Mouse (Mus musculus) spleen, postnatal 36 days (tissue): ENCODE data around the gene Acsl1.

Source experiments
- DNase-seq, 2 experiments: peaks; one replicate each; pipeline ENCODE4 v3.0.0; 2022; ENCODE audit warnings: low spot score in 2 of 2, mixed read lengths in 1 of 2

Gene Acsl1

DNA sequence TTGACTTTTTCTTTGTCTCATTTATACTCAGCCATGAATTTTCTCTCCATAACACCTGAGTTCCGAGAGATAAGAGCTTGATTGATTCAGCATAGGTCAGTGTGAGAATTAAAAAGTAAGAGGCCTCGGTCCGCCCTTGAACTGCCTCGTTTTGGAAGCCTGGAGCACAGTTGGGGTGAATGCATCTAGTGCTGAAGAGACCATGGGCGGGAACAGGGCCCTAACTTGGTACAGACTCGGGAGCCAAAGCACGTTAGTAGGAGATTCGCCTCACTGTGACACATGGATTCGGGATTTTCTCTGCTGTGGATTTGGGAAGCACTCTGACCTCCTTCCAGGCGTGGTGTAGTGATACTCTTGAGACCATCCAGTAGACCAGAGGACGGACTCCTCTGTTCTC is 4.6 kb downstream of the Acsl1 start:
- no peak for DNase-seq

DNA sequence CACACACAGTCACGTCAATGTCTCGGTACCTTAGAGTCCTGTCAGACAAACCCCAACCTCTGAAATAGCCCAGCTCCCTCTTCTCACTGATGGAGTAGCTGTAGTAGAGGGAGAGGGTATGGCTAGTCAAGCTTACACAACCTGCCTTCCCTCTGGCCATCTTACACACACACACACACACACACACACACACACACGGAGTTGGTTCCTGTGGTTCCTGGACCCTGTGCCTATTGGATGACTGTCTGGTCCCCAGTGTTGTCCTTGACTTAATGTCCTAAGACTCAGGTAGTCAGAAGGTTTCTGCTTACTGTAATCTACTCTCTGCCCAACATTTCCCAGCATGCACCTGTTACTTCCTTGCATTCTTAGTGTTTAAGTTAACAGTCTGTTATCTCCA is 5.1 kb downstream of the Acsl1 start:
- no peak for DNase-seq

DNA sequence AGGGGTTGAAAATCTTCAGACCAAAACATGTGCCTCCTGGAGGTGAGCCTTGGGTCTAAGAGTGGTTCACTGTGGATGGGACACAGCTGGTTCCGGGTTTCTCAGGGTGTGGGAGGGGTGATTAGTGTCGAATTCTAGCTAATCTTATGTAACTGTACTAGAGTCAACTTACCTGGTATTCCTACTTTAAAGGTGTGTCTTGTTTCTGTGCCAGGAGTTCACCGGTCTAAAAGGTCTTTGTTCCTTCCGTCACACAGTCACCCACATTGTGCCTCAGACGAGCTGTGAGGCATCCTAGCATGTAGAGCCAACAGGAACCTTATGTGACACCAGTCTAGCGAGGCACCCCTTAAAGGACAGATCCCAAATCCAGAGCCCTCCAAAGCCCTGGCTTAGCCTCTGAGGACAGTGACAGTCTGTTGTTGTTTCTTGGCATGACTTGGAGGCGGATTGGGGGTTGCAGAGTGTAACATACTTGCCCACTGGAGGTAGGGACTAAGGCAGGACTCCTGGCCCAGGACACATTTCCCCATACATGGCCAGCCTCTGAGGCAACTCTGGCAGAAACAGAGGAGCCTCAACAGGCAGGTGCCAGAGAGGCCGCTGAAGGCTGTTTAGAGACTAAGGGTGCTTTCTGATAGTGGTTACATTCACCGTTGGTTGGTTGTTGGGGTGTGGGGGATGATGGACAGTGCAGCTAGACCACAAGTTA is 7.1 kb downstream of the Acsl1 start:
- DNase-seq = no peak

DNA sequence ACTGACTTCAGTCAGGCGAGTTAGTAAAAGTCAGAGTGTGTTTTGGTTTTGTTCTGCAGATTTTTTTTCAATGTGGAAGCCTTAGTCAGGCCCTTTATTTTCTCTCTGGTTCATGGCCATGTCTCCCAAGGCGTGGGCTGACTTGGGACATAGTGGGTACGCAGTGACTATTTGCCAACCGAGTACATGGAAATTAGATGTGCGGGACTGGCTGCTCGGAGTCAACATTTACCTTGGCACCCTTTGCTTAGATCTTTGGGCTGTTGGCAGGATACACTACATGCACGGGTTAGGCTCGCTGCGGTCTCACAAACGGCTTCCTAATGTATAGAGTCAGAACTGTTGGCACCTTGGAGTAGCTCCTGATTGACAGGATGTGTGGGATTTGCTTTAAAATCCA is 7.9 kb downstream of the Acsl1 start:
- no peak for DNase-seq

DNA sequence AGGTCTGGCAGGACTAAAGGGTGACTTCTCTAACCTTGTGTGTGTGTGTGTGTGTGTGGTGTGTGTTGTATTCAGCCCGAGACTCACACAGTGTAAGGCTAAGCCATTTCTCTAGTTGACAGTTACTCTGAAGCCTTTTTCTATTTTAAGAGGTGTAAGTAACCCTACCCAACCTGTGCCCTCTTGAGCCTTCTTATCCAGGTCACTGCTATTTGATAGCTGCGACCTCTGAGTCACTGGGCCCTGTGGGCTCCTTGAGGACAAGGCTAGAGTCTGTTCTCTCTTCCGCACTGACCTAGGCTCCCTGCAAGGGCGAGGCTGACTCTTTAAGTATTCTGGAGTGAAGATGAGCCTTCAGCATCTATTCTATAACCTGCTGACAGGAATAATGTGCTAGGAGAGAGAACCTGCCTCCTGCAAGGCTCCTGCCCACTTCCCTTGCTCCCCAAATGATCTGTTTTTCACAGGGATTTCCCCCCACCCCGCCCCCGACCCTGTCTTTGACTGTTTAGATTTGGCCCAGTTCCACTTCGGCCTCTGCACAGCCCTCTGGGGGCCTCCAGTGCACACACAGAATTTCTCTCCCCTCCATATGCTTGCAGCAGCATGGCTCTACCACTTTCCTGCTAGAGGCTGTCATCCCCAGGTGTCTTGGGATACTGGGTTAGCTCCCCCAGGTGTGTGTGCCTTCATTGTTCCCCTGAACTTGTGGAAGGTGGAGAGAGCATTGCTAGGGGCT is 9.1 kb downstream of the Acsl1 start:
- no peak for DNase-seq

DNA sequence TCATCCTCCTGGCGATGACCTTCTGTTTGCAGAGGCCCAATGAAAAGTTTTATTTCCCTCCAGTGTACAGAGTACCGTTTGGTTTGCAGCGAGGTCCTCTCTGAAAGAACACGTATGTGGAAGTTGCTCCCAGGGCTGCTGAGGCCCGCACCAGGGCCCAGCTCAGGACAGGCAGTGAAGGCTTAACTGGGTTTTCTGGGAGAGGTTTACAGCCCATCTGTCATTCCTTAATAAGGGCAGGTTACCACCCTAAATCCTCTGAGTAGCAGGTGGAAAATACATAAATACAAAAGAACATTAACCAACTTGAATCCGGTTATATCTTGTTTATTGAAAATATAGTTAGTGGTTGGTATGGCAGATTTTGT is 9.7 kb downstream of the Acsl1 start:
- DNase-seq = no peak

DNA sequence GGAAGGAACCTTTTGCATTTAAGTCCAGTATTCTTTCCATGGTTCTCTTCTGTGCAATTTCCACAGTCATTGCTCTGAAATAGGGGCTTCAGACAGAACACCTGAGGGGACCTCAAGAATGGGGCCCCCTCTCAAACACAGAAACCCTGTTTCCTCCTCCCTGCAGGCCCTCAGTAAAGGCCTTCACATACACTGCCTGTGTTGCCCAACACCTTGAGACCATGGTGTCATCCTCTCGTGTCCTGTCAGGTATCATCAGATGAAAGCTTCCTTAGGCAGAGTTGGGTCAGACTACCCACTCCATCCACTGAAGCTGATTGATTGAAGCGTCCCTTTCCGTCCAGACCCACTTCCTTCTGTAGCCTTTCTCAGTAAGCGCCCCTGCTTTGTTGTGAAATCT is 11.9 kb downstream of the Acsl1 start:
- DNase-seq = no peak

DNA sequence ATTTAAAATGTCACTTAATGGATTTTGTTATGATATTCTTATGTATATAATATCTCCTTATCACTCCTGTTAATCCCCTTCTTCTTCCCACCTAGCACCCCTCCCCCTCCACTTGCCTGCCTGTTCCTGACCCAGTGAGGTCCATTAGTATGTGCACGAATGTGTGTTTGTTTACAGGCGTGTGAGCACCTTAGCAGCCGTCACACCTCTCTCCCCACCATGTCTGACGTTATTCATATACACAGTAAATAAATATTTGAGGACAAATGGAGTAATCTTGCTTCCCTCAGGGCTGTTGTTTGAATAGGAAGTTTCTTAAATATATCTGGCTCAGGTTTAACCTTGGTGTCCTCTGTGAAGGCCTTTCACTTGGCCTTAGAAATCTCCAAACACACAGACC is 12.4 kb downstream of the Acsl1 start:
- no peak for DNase-seq

DNA sequence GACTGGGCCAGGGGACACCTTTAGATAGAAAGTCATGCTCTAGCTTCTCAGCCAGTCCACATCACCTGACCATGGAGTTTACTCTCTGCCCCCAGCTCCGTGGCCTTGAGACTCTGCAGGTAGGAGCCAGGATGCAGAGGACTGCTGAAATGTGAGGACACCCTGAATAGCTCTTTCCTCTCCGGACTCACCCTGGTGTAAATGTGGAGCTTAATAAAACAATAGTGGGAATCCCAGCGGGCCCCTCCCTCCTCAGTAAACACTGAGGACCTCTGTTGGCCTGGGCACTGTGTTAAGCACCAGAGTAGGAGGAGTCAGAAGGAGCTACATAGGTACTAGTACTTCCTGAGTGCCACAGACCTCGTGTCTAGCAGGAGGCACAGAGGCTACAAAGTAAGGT is 13.2 kb downstream of the Acsl1 start:
- DNase-seq = no peak

DNA sequence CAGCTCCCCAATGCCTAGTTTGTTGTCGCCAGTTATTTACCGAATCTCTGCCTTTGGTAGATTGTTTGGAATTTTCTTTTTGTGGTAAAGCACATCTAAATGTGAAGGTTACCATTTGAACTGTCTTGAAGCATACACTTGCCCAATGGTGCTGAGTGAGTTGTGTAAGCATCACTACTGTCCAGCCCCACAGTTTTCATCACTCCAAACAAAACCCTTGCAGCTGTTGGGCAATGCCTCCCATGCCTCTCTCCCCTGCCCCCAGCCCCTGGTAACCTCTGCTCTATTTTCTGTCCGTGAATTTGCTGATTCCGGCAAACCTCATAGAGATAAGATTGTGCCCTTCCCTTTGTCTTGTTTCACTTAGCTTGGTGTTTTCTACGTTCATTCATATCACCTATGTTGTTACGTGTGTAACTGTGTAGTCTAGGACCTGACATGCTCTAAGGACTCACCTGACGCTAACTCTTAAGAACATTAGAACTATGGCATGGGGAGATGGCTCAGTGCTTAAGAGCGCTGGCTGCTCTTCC is 14.2 kb downstream of the Acsl1 start:
- no peak for DNase-seq

DNA sequence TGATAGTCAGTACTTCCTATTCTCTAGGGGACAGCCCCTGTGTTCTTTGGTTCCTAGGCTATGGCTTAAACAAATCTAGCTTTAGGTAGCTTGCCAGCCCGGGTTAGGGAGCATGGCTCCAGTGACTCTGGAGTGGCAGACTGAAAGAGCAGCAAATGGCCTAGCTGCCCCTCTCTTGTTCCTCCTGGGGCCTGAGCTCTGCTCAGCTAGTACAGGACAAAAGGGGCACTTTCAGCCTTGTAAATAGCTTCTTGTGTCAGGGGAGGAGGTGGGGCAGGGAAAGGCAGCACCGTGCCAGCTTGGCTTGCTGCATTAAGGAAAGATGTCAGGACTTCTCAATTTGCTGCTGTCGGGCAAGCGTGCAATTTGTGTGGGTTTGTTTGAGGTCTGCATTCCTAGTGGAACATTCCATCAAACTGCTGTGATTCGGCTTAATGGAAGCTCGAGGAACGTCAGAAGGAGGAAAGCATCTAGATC is 17.3 kb downstream of the Acsl1 start:
- DNase-seq = no peak

DNA sequence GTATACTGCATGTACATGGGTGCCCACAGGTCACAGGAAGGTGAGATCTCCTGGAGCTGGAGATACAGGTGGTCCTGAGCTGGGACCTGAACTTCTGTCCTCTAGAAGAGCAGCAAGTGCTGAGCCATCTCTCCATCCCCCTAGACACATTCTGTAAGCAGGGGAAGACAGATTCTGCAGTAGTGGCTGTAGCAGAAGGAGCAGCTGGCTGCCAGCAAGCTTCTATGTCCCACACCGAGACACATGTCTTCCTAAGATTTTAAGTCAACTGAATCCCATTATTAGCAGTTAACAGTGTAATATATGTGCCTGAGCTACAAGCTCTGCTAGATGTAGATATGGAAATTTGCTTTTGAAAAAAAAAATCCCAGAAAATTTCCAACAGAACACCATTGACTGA is 18.4 kb downstream of the Acsl1 start:
- DNase-seq = no peak

DNA sequence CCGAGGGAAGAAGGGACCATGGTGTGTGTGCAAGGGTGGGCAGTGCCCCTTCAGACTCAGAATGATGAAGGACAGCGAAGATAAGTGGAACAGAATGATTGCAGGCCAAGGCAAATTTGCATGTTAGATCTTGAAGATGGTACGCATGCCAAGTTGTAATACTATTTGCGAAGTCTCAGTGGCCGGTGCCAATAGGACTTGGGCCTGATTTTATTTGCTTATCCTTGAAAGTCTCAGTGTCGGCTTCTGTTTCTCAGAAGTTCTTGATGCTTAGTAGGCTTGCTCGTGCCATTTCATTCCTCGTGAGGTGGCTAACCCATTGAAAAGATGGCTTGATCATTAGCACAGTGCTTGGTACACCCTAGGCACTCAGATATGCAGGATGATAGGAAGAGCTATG is 19.4 kb downstream of the Acsl1 start:
- DNase-seq = no peak

DNA sequence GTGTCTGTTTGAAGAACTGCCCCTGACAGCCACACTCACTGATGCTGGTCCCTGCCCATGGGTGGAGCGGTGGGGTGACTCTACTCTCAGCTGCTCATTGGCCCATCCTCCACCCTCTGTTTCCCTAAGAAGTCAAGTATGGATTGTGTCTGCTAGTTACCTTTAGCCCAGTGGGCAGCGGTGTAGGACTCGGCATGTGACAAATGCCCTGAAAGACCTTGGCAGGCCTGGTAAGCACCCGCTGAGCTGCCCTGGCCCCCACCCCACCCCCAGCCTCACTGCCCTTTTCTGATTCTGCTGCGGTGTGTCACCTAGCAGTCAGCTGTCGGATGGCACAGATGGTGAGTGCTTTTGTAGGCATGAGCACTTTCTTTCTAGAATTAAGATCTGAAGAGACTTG is 20.0 kb downstream of the Acsl1 start:
- DNase-seq = no peak

DNA sequence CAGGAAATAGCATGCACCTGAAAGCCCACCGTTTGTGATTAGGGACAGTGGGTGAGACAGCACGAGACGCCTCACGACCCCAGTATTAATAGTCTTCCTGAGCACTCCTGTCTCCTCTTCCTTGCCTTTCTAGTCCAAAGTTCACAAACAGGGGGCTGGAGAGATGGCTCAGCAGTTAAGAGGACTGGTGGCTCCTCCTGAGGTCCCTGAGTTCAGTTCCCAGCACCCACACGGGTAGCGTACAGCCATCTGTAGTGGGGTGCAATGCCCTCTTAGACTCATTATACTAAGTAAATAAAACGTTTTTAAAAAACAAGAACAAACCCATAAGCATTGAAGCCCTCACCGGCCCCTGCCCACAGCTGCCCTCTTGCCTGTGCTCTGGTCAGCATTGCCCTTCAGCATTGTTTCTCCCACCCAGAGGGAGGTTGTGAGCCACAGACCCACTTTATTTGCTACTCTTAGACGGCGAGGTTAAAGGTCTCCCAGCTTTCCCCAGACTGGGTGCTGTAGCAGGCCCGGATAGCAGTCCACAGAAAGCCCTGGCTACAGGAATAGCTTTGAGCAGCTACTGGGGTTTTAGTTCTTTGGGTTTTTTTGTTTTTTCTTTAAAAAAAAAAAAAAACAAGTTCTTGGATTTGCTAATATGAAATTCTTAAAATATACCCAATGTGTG is 22.8 kb downstream of the Acsl1 start:
- DNase-seq = no peak

DNA sequence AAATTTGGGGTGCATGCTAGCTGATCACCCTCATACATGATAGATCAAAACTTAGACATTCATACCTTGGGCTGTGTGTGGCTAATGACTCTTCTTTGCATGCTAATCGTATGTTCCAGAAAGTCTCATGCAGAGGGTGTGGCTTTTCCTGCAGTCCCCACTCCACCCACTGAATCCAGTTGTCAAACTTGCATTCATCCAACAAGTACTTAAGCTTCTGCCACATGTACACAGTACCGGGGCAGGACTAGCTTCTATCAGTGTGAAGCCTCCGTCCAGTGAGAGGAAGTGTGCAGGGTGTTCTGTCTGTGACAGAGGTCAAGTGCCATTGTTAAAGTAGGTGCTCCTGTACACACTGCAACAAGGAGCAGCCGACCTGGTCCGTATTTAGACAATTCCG is 26.0 kb downstream of the Acsl1 start:
- DNase-seq = peak in 1 of 2 experiments; percentile 42

DNA sequence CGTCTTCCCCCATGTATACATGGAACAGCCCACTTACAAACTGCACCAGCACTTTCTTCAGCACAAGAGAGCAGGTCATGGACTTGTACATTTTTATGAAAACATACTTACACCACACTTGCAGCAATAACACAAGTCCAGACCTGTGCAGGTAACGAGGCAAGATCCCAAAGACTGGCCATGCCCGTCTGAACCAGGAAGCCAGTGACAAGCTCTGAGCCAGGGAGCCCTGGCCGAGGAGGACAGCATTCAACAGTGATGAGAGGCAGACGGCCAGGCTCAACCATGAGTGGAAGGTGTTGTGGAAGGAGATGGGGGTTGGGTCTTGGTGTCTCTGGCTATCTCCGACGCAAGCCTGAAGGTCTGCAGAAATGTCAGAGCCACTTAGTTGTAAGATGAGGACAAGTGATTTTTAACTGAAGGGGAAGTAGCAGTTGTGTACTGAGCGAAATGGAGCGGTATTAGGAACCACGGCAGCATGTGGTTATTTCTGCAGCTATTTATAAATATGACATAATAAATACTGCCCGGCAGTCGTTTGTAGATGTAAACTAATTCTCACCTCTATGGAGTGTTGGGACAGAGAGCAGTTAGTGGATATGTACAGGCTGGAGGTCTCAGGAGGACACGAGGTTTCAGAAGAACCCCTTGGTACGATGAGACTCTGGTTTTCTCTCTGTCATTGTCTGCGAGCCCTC is 26.6 kb downstream of the Acsl1 start:
- DNase-seq = no peak

DNA sequence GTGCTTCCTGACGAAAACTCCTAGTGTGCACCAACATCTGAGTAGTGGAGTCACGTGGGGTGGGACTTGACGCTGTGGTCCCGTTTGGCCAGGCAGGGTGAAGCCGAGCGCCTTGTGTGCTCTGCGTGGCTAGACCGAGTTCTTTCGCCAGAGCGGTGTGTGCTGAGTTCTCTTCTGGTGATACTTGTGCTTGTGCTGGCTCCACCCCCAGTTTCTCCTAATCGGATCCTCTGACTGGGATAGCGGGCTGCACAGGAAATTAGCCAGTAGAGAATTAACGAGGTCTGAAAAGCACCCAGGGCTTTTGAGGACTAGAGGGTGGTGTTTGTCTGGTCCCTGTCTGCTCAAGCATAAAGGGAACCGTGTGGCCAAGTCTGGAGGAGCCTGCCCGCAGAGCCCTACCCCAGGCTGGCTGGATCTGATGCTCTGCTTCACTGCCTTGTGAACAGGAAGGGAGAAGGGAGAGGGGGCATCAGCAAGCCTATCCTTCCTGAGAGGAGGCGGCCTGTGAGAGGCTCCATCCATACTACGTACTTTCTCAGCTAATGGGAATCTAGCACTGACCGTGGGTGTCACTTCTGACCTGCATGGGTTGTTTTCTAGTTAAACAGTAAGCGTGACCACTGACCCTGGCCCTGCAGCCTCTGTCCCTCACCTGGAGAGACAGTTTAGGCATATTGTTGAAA is 28.7 kb downstream of the Acsl1 start:
- no peak for DNase-seq

DNA sequence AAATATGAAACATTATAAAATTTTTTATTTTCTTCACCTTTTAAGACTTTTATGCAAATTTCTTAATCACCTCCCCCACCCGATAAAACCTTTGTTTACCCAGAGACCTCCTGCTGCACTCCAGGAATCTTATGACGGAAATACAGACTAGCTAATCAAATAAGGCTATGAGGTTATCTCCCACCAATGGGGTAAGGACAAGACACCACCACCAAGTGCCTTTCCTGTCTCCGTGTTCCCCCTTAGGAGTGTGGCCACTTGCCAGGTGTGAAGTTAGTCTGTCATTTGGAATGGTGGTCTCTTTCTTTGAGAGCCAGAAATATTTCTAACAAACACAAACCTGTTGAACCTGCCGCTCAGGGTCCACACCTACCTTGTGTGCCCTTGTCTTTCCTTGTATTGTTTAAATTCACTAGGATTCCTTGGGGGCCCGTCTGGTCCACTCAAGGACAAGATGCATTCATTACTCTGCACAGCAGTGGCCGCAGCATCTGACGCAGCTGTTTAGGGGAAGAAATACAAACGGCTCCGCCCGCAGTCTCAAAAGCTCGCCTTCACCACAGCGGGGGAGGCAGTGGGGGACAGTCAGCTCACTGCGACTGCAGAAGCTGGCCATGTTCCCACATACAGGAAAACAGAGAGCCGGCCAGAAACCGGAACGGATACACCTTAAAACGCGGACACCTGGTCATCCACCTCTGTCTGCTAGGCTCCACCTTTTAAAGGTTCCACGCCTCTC is 31.7 kb downstream of the Acsl1 start:
- no peak for DNase-seq

DNA sequence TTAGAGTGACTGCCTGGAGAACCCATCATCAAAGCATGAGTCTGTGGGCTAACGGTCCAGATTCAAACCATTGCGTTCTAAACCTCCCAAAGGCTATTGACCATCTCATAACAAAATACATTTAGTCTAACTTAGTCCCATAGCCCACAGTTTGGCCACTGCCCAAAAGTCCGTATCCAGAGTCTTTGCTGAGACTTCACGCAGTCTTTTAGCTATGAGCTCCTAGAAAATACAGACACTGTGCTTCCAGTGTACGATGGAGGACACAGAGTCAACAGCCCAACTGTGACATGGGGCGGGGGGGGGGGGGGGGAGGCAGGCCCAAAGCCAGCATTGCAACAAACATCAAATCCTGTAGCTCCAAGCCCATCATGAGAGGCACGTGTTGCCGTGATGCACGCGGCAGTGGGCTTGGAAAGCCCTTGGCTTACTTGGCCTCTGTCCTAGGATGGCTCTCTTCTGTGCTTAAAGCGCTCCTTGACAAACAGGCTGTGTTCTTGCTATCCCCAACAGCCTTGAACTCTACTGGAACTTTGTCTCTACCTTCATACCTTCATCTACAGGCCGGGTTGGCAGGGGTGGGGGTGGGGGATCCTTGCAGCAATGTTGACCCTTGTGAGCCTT is 32.3 kb downstream of the Acsl1 start:
- no peak for DNase-seq
